Mouse (Mus musculus): ENCODE results near the gene St6galnac5. TPM values are rescaled to one million over a fixed set of nuclear protein-coding genes. Genes with fewer than 3 reads are reported as not detected.

St6galnac5 gene
- polyA plus RNA-seq, 1 experiment from 2014 or later, result 0.03 TPM

GRCm38 (mm10) chr3:152980431-152980830, 1.6 kb downstream of the St6galnac5 start:
- Histone ChIP-seq H3K4me1 (replicated peaks) (peaks cover 19% of the 10 kb centered on the region), H3K36me3 (replicated peaks) (no peaks in the 10 kb centered on the region), H3K27me3 (peaks cover 57% of the 10 kb centered on the region), H3K4me2 (no peak overlapping the region), H3K9me3 (replicated peaks) (no peaks in the 10 kb centered on the region), H3K27ac (replicated peaks) (no peak overlapping the region), H3K9ac (no peak overlapping the region), H3K4me3 (replicated peaks) (no peak overlapping the region)
- no peak for ATAC-seq (ENCODE audit: insufficient read depth)
- WGBS (ENCODE audit: insufficient replicate concordance), result 23% methylated on average over 6 of the region's 6 CpGs

GRCm38 (mm10) chr3:152979481-152980092, 2.5 kb downstream of the St6galnac5 start:
- Histone ChIP-seq H3K9ac (no peak overlapping the region), H3K9me3 (replicated peaks) (no peaks in the 10 kb centered on the region), H3K27me3 (peaks cover 57% of the 10 kb centered on the region), H3K4me2 (no peak overlapping the region; the same call in 1 of the 2 replicates), H3K27ac (replicated peaks) (no peak overlapping the region), H3K4me1 (replicated peaks) (peaks cover 19% of the 10 kb centered on the region), H3K36me3 (replicated peaks) (no peaks in the 10 kb centered on the region), H3K4me3 (replicated peaks) (no peak overlapping the region)
- ATAC-seq (ENCODE audit: insufficient read depth), result peak; percentile 69
- WGBS (ENCODE audit: insufficient replicate concordance), result 9% methylated on average over 11 of the region's 11 CpGs

GRCm38 (mm10) chr3:152971373-152971772, 10.7 kb downstream of the St6galnac5 start:
- no peak for ATAC-seq (ENCODE audit: insufficient read depth)
- Histone ChIP-seq H3K4me2 (no peak overlapping the region), H3K9me3 (replicated peaks) (no peaks in the 10 kb centered on the region), H3K4me1 (replicated peaks) (no peaks in the 10 kb centered on the region), H3K27me3 (no peaks in the 10 kb centered on the region), H3K27ac (replicated peaks) (no peak overlapping the region), H3K4me3 (replicated peaks) (no peak overlapping the region), H3K36me3 (replicated peaks) (no peaks in the 10 kb centered on the region), H3K9ac (no peak overlapping the region)
- WGBS (ENCODE audit: insufficient replicate concordance), result 65% methylated on average over 4 of the region's 4 CpGs

- no peaks in the 10 kb centered on the region for H3K4me1 ChIP-seq (replicated peaks)
- no peak overlapping the region for H3K4me3 ChIP-seq (replicated peaks)
- no peaks in the 10 kb centered on the region for H3K36me3 ChIP-seq (replicated peaks)
- H3K9me3 ChIP-seq (replicated peaks), result no peaks in the 10 kb centered on the region
- 40% methylated on average over 16 of the region's 16 CpGs for WGBS (ENCODE audit: insufficient replicate concordance)
- no peak overlapping the region for H3K27ac ChIP-seq (replicated peaks)
- no peaks in the 10 kb centered on the region for H3K27me3 ChIP-seq
- no peak overlapping the region for H3K9ac ChIP-seq
- no peak overlapping the region for H3K4me2 ChIP-seq
- no peak for ATAC-seq (ENCODE audit: insufficient read depth)
Observed at GRCm38 (mm10) chr3:152969774-152970347, 12.2 kb downstream of the St6galnac5 start.

- ATAC-seq (ENCODE audit: insufficient read depth), result no peak
- WGBS (ENCODE audit: insufficient replicate concordance), result 64% methylated on average over 10 of the region's 10 CpGs
- Histone ChIP-seq H3K27me3 (no peaks in the 10 kb centered on the region), H3K4me2 (no peak overlapping the region), H3K9me3 (replicated peaks) (no peaks in the 10 kb centered on the region), H3K27ac (replicated peaks) (no peak overlapping the region), H3K4me3 (replicated peaks) (no peak overlapping the region), H3K4me1 (replicated peaks) (no peaks in the 10 kb centered on the region), H3K36me3 (replicated peaks) (no peaks in the 10 kb centered on the region), H3K9ac (no peak overlapping the region)
Observed at GRCm38 (mm10) chr3:152961855-152962376, 20.1 kb downstream of the St6galnac5 start.

GRCm38 (mm10) chr3:152958358-152959150, 23.5 kb downstream of the St6galnac5 start:
- H3K27ac ChIP-seq (replicated peaks), result no peak overlapping the region
- no peak for ATAC-seq (ENCODE audit: insufficient read depth)
- WGBS (ENCODE audit: insufficient replicate concordance), result 44% methylated on average over 11 of the region's 11 CpGs
- H3K4me1 ChIP-seq (replicated peaks), result no peaks in the 10 kb centered on the region
- H3K9me3 ChIP-seq (replicated peaks), result no peaks in the 10 kb centered on the region
- H3K36me3 ChIP-seq (replicated peaks), result no peaks in the 10 kb centered on the region
- H3K9ac ChIP-seq, result no peak overlapping the region
- H3K4me2 ChIP-seq, result no peak overlapping the region
- H3K4me3 ChIP-seq (replicated peaks), result no peak overlapping the region
- no peaks in the 10 kb centered on the region for H3K27me3 ChIP-seq

- Histone ChIP-seq H3K27ac (replicated peaks) (no peak overlapping the region), H3K9ac (no peak overlapping the region), H3K4me1 (replicated peaks) (no peaks in the 10 kb centered on the region), H3K36me3 (replicated peaks) (no peaks in the 10 kb centered on the region), H3K4me2 (no peak overlapping the region), H3K4me3 (replicated peaks) (no peak overlapping the region), H3K9me3 (replicated peaks) (no peaks in the 10 kb centered on the region), H3K27me3 (no peaks in the 10 kb centered on the region)
- 31% methylated on average over 4 of the region's 4 CpGs for WGBS (ENCODE audit: insufficient replicate concordance)
- ATAC-seq (ENCODE audit: insufficient read depth), result no peak
Observed at GRCm38 (mm10) chr3:152956771-152957170, 25.3 kb downstream of the St6galnac5 start.

GRCm38 (mm10) chr3:152956038-152956437, 26.0 kb downstream of the St6galnac5 start:
- no peaks in the 10 kb centered on the region for H3K27me3 ChIP-seq
- H3K9me3 ChIP-seq (replicated peaks), result no peaks in the 10 kb centered on the region
- no peak overlapping the region for H3K4me3 ChIP-seq (replicated peaks)
- H3K4me2 ChIP-seq, result no peak overlapping the region
- no peaks in the 10 kb centered on the region for H3K4me1 ChIP-seq (replicated peaks)
- no peak overlapping the region for H3K27ac ChIP-seq (replicated peaks)
- 37% methylated on average over 5 of the region's 5 CpGs for WGBS (ENCODE audit: insufficient replicate concordance)
- ATAC-seq (ENCODE audit: insufficient read depth), result no peak
- no peaks in the 10 kb centered on the region for H3K36me3 ChIP-seq (replicated peaks)
- H3K9ac ChIP-seq, result no peak overlapping the region

GRCm38 (mm10) chr3:152951634-152952545, 30.2 kb downstream of the St6galnac5 start:
- 28% methylated on average over 11 of the region's 11 CpGs for WGBS (ENCODE audit: insufficient replicate concordance)
- no peak for ATAC-seq (ENCODE audit: insufficient read depth)
- no peak overlapping the region for H3K4me3 ChIP-seq (replicated peaks)
- no peak overlapping the region for H3K9ac ChIP-seq
- no peaks in the 10 kb centered on the region for H3K36me3 ChIP-seq (replicated peaks)
- H3K9me3 ChIP-seq (replicated peaks), result no peaks in the 10 kb centered on the region; the same call in 1 of the 2 replicates
- H3K27me3 ChIP-seq, result no peaks in the 10 kb centered on the region
- peaks cover 16% of the 10 kb centered on the region; the same call in 1 of the 2 replicates for H3K4me1 ChIP-seq (replicated peaks)
- H3K27ac ChIP-seq (replicated peaks), result no peak overlapping the region
- H3K4me2 ChIP-seq, result no peak overlapping the region

- no peak overlapping the region for H3K27ac ChIP-seq (replicated peaks)
- 69% methylated on average over 9 of the region's 9 CpGs for WGBS (ENCODE audit: insufficient replicate concordance)
- no peaks in the 10 kb centered on the region; the same call in 1 of the 2 replicates for H3K9me3 ChIP-seq (replicated peaks)
- no peaks in the 10 kb centered on the region for H3K27me3 ChIP-seq
- no peak overlapping the region for H3K4me2 ChIP-seq
- H3K4me1 ChIP-seq (replicated peaks), result peaks cover 16% of the 10 kb centered on the region; the same call in 1 of the 2 replicates
- ATAC-seq (ENCODE audit: insufficient read depth), result no peak
- no peak overlapping the region for H3K4me3 ChIP-seq (replicated peaks)
- no peak overlapping the region for H3K9ac ChIP-seq
- H3K36me3 ChIP-seq (replicated peaks), result no peaks in the 10 kb centered on the region
Observed at GRCm38 (mm10) chr3:152950914-152951313, 31.1 kb downstream of the St6galnac5 start.

Data from liver, embryonic 15.5 days (tissue).